In the genomic region with DNA sequence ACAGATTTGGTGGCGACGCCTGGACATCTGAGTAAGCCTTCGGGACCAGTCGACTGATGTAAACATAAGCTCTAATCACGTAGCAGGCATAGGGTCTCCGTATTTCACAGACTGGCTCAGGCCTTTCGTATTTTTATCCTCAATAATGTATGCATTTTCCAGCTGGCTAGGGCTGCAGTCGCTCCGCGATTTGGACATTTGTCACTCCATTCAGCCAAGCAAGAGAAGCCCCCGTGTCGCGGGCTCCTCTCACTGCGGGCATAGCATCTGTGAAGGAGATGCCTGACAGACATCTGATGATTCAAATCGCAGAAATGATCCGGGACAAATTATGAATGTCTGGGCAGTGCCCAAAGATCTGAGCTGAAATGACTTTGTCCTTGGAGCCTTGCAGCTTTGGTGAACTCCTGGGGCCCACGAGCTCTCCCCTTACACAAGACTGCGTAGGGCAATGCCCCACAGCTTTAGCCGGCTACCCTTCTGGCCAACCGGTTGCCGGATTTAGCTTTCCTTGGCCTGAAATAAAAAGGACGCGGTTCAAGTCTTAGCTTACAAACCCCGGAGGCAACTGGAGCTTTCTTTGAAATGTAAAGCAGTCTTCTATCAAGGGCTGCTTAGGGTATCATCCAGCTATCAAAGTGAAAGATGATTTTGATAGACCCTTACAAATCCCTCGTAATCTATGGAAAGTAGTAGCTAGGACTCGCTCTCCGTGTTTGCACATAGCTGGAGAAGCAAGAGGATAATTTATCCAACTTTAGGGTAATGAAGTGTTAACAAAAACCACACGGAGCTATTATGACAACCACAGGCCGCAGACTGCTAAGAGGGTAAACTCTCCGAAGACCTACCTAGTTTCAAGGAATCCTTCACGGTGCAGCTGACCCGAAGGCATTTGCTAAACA, we compare ENCODE assay signal across 10 mouse cellular contexts.
DNase-seq lines count a peak whose midpoint lies in the region; ATAC-seq and TF ChIP-seq lines count a peak whose summit lies in the region.
"Had no signal": no experiment of that assay in that cellular context is flagged by ENCODE, and none has a peak within 500 bp of the region (broad histone marks: within the 10 kb centered on the region; RNA-seq: fewer than 3 reads in every experiment).

No protein-coding gene starts in this region.

- peak overlapping the region; percentile 34 for H3K4me2 ChIP-seq in forebrain, embryonic 13.5 days
- no peak overlapping the region for H3K4me2 ChIP-seq in embryonic facial prominence, embryonic 11.5 days (ENCODE audit: low read depth, low read length)
- peak overlapping the region; percentile 43 for H3K4me2 ChIP-seq in hindbrain, embryonic 14.5 days (replicated peaks)
- H3K4me2 ChIP-seq in midbrain, embryonic 15.5 days, result peak overlapping the region; percentile 40
- no peak overlapping the region for H3K4me2 ChIP-seq in liver, postnatal 0 days (ENCODE audit: low read depth, low read length)

- peak overlapping the region; percentile 48 for H3K27ac ChIP-seq in forebrain, embryonic 13.5 days
- no peak overlapping the region for H3K27ac ChIP-seq in forebrain, embryonic 10.5 days
- H3K27ac ChIP-seq in embryonic facial prominence, embryonic 11.5 days (replicated peaks; ENCODE audit: low read depth, low read length), result no peak overlapping the region
- peak overlapping the region; percentile 12; the same call in 1 of the 2 replicates for H3K27ac ChIP-seq in hindbrain, embryonic 14.5 days
- H3K27ac ChIP-seq in midbrain, embryonic 15.5 days, result peak overlapping the region; percentile 36; the same call in 1 of the 2 replicates
- H3K27ac ChIP-seq in liver, postnatal 0 days (ENCODE audit: low read depth), result no peak overlapping the region

- no peak for TF ChIP-seq CTCF in liver, postnatal 0 days (IDR thresholded peaks at IDR 0.05; ENCODE audit: low read depth)

- H3K36me3 ChIP-seq in forebrain, embryonic 13.5 days (ENCODE audit: poor library complexity, severe bottlenecking), result no peaks in the 10 kb centered on the region
- H3K36me3 ChIP-seq in forebrain, embryonic 10.5 days (replicated peaks), result no peaks in the 10 kb centered on the region
- no peaks in the 10 kb centered on the region for H3K36me3 ChIP-seq in embryonic facial prominence, embryonic 11.5 days (replicated peaks; ENCODE audit: control insufficient read depth, insufficient read depth, low read depth, low read length)
- no peaks in the 10 kb centered on the region for H3K36me3 ChIP-seq in hindbrain, embryonic 14.5 days (replicated peaks; ENCODE audit: control insufficient read depth, insufficient read depth)
- no peaks in the 10 kb centered on the region for H3K36me3 ChIP-seq in midbrain, embryonic 15.5 days (replicated peaks)
- H3K36me3 ChIP-seq in liver, postnatal 0 days (replicated peaks; ENCODE audit: insufficient read depth, low read length), result no peaks in the 10 kb centered on the region

- no peak overlapping the region for H3K4me3 ChIP-seq in forebrain, embryonic 13.5 days
- no peak overlapping the region for H3K4me3 ChIP-seq in forebrain, embryonic 10.5 days
- no peak overlapping the region for H3K4me3 ChIP-seq in embryonic facial prominence, embryonic 11.5 days (ENCODE audit: low read depth, low read length)
- no peak overlapping the region for H3K4me3 ChIP-seq in hindbrain, embryonic 14.5 days (replicated peaks; ENCODE audit: low read length)
- no peak overlapping the region for H3K4me3 ChIP-seq in midbrain, embryonic 15.5 days
- H3K4me3 ChIP-seq in liver, postnatal 0 days (ENCODE audit: low read depth, low read length), result no peak overlapping the region

- ATAC-seq in forebrain, embryonic 13.5 days, result peak; percentile 52; the same call in 1 of the 2 replicates
- no peak for ATAC-seq in embryonic facial prominence, embryonic 11.5 days (replicated peaks; ENCODE audit: insufficient number of reproducible peaks, low FRiP score, low TSS enrichment, low read depth)
- peak; percentile 31; the same call in 1 of the 2 replicates for ATAC-seq in hindbrain, embryonic 14.5 days (ENCODE audit: low FRiP score)
- peak; percentile 67 for ATAC-seq in midbrain, embryonic 15.5 days (replicated peaks)
- ATAC-seq in liver, postnatal 0 days, result no peak

- 54% methylated on average over 32 of the region's 32 CpGs for WGBS in forebrain, embryonic 13.5 days
- 80% methylated on average over 32 of the region's 32 CpGs for WGBS in forebrain, embryonic 10.5 days
- 60% methylated on average over 32 of the region's 32 CpGs for WGBS in embryonic facial prominence, embryonic 11.5 days
- WGBS in hindbrain, embryonic 14.5 days, result 43% methylated on average over 32 of the region's 32 CpGs
- WGBS in midbrain, embryonic 15.5 days, result 28% methylated on average over 32 of the region's 32 CpGs
- 83% methylated on average over 32 of the region's 32 CpGs for WGBS in liver, postnatal 0 days (ENCODE audit: insufficient replicate concordance)

- H3K4me1 ChIP-seq in forebrain, embryonic 13.5 days, result peaks cover 23% of the 10 kb centered on the region
- H3K4me1 ChIP-seq in forebrain, embryonic 10.5 days, result peaks cover 14% of the 10 kb centered on the region
- H3K4me1 ChIP-seq in embryonic facial prominence, embryonic 11.5 days (ENCODE audit: control insufficient read depth, insufficient read depth, low read length), result 0 out of 2 replicates have a peak, but pooled peaks cover 3% of the 10 kb centered on the region
- H3K4me1 ChIP-seq in hindbrain, embryonic 14.5 days (replicated peaks; ENCODE audit: control insufficient read depth, insufficient read depth, low read length), result peaks cover 11% of the 10 kb centered on the region
- H3K4me1 ChIP-seq in midbrain, embryonic 15.5 days, result peaks cover 16% of the 10 kb centered on the region
- no peaks in the 10 kb centered on the region for H3K4me1 ChIP-seq in liver, postnatal 0 days (ENCODE audit: insufficient read depth)

- TF ChIP-seq EP300 in liver, postnatal 0 days (IDR thresholded peaks at IDR 0.05; ENCODE audit: low read depth), result no peak

- no peak overlapping the region for H3K9ac ChIP-seq in forebrain, embryonic 13.5 days
- H3K9ac ChIP-seq in embryonic facial prominence, embryonic 11.5 days (replicated peaks; ENCODE audit: low read length), result no peak overlapping the region
- 0 out of 2 replicates have a peak overlapping the region, but pooled peaks have one; percentile 24 for H3K9ac ChIP-seq in hindbrain, embryonic 14.5 days
- no peak overlapping the region for H3K9ac ChIP-seq in midbrain, embryonic 15.5 days
- no peak overlapping the region for H3K9ac ChIP-seq in liver, postnatal 0 days (replicated peaks)

- H3K27me3 ChIP-seq in forebrain, embryonic 13.5 days, result no peaks in the 10 kb centered on the region
- H3K27me3 ChIP-seq in forebrain, embryonic 10.5 days (ENCODE audit: poor library complexity, severe bottlenecking), result no peaks in the 10 kb centered on the region
- H3K27me3 ChIP-seq in embryonic facial prominence, embryonic 11.5 days (ENCODE audit: control insufficient read depth, insufficient read depth, low read length), result no peaks in the 10 kb centered on the region
- no peaks in the 10 kb centered on the region for H3K27me3 ChIP-seq in hindbrain, embryonic 14.5 days (ENCODE audit: control insufficient read depth, insufficient read depth, low read length)
- no peaks in the 10 kb centered on the region for H3K27me3 ChIP-seq in midbrain, embryonic 15.5 days (replicated peaks)
- H3K27me3 ChIP-seq in liver, postnatal 0 days (ENCODE audit: insufficient read depth, low read length), result no peaks in the 10 kb centered on the region

- H3K9me3 ChIP-seq in forebrain, embryonic 13.5 days (replicated peaks), result no peaks in the 10 kb centered on the region
- no peaks in the 10 kb centered on the region for H3K9me3 ChIP-seq in forebrain, embryonic 10.5 days
- H3K9me3 ChIP-seq in embryonic facial prominence, embryonic 11.5 days (replicated peaks; ENCODE audit: control insufficient read depth, low read length), result no peaks in the 10 kb centered on the region
- H3K9me3 ChIP-seq in hindbrain, embryonic 14.5 days (ENCODE audit: control insufficient read depth, low read length), result no peaks in the 10 kb centered on the region
- no peaks in the 10 kb centered on the region for H3K9me3 ChIP-seq in midbrain, embryonic 15.5 days
- no peaks in the 10 kb centered on the region for H3K9me3 ChIP-seq in liver, postnatal 0 days (ENCODE audit: low read length)

- DNase-seq in forebrain, embryonic 10.5 days (ENCODE audit: extremely low spot score, low spot score), result no peak
- DNase-seq in embryonic facial prominence, embryonic 11.5 days (ENCODE audit: low spot score), result peak; percentile 45
- DNase-seq in hindbrain, embryonic 14.5 days (ENCODE audit: low spot score), result peak; percentile 32
- DNase-seq in thymus, postnatal 14 days, result no peak
- DNase-seq in adrenal gland, postnatal 14 days, result no peak
- DNase-seq in liver, postnatal 0 days, result no peak
- DNase-seq: gastrocnemius, postnatal 14 days; heart, postnatal 4 days had no signal

Comparison
In these comparisons a context has a peak if more than half of its experiments do, and no peak if none do; other contexts are left out.
1. H3K27ac ChIP-seq: peak in forebrain, embryonic 13.5 days (single experiment), hindbrain, embryonic 14.5 days (single experiment) and midbrain, embryonic 15.5 days (single experiment); none in forebrain, embryonic 10.5 days (single experiment), embryonic facial prominence, embryonic 11.5 days (single experiment) and liver, postnatal 0 days (single experiment).
2. ATAC-seq: peak in forebrain, embryonic 13.5 days (single experiment), hindbrain, embryonic 14.5 days (single experiment) and midbrain, embryonic 15.5 days (single experiment); none in embryonic facial prominence, embryonic 11.5 days (single experiment) and liver, postnatal 0 days (single experiment).
3. H3K4me2 ChIP-seq: peak in forebrain, embryonic 13.5 days (single experiment), hindbrain, embryonic 14.5 days (single experiment) and midbrain, embryonic 15.5 days (single experiment); none in embryonic facial prominence, embryonic 11.5 days (single experiment) and liver, postnatal 0 days (single experiment).
4. DNase-seq: peak in embryonic facial prominence, embryonic 11.5 days (single experiment) and hindbrain, embryonic 14.5 days (single experiment); none in forebrain, embryonic 10.5 days (single experiment), thymus, postnatal 14 days (single experiment), adrenal gland, postnatal 14 days (single experiment) and liver, postnatal 0 days (single experiment).